Mouse (Mus musculus) embryo, embryonic 11.5 days (tissue): ENCODE results near the gene Nipal3.

Source experiments
- DNase-seq: peaks from one replicate; pipeline ENCODE4 v3.0.0-alpha.2; 2012; ENCODE audit warnings: low read depth, low spot score

The Nipal3 gene

GRCm38 (mm10) chr4:135436291-135436690 lies 58.5 kb downstream of the Nipal3 start:
- DNase-seq, result no peak

- no peak for DNase-seq
These were observed 60.4 kb downstream of the Nipal3 start for GRCm38 (mm10) chr4:135434395-135434789.

DNA sequence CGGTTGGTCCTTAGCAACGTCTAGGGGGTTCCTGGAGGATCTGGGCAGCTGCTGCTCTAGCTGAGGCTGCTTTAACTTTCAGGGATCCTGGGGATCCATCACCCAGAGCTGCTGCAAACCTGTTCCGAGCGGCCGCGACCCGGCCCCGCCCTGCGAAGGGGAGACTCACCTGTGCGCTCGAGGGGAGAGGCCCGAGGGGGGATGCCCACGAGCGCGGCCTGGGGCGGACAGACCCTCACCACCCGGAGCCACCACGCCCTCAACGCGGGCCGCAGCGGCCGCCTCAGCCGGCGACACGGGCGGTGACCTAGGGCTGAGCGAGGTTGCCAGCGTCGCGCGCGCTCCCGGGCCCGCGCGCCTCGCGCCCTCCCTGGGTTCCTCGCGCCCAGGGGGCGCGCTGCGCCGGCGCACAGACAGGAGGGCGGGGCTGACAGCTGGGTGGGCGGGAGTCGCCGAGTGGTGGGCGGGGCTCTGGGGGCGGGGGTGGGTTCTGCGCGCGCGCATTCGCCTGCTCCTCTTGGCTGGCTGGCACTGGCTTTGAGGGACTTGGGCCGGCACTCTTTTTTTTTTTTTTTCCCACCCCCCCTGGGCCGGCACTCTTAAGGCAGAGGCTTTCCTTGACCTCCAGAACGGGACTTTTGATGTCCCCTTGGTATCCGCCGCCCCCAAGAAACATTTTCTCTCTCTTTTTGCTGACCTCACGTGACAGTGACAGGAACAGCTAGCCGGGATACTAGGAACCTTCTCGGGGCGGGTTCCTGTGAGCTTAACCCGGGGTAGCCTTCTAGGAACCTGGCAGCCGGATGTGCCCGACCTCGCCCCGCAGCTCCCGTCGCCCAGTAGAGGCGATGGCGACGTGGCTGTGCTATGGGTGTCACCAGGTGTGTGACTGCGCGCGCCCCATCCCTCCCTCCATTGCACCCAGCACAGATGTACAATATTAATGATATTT lies 61.1 kb downstream of the Nipal3 start, which contains the start of gene Rcan3:
Rcan3 (minus strand) TSS at position 411 of the 952 bp plus-strand sequence.
- DNase-seq, result peak; percentile 77

GRCm38 (mm10) chr4:135433086-135433442 lies 61.8 kb downstream of the Nipal3 start:
- no peak for DNase-seq

- no peak for DNase-seq
These were observed 64.7 kb downstream of the Nipal3 start for GRCm38 (mm10) chr4:135429990-135430760.

DNA sequence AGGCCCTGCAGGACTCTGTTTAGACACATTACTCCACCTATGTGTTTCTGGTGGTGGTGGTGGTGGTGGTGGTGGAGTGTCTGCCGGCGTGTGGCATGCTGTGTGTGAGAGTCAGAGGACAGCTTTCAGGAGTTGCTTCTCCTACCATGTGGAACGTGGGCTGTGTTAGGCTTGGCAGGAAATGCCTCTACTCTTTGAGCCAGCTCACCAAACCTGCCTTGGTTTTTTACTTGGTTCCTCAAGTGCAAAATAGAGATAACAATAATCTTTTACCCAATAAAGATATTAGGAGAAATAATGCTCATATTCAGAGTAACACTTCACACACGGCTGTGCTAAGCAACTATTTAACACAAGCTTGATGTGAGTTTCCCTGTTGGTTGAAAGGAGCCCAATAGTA lies 65.5 kb downstream of the Nipal3 start:
- no peak for DNase-seq

- no peak for DNase-seq
These were observed 68.3 kb downstream of the Nipal3 start for GRCm38 (mm10) chr4:135426587-135426986.

DNA sequence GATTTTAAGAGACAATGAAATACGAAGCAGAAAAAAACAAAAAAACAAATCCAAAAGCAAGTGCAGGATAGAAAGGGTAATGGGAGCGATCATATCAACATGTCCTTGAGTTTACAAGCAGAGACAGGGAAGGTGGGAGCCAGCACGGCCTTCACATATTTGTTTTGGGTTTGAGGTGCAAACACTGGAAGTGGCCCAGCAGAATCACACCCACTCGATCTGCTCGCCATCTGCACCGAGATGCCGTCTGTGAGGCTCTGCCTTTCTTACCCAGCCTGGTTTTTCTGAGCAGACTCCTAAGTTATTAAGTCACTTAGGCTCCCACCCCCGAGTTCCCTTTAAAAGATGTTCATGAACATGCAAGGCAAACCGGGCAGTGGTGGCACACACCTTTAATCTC lies 69.2 kb downstream of the Nipal3 start:
- no peak for DNase-seq

DNA sequence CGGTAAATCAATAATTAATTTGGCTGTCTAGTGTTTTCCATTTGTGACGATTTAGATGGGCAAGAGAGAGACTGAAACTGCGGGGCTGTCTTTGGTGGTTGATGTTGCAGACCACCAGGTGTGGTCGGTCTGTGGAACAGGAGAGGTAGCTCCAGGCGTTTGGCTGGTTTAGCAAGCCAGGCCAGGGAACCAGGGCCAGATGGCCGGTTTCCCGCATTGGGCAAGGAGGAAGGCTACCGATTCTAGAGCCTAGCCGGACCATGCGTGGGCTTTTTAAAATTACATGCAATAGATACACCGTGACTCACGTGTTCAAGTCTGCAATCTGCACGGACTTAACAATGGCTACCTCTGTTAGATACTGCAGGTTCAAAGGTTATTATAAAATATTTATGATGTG lies 73.9 kb downstream of the Nipal3 start:
- DNase-seq, result no peak

GRCm38 (mm10) chr4:135420416-135420815 lies 74.4 kb downstream of the Nipal3 start:
- DNase-seq, result no peak

GRCm38 (mm10) chr4:135419996-135420395 lies 74.8 kb downstream of the Nipal3 start:
- DNase-seq, result no peak

- DNase-seq, result no peak
These were observed 78.5 kb downstream of the Nipal3 start for GRCm38 (mm10) chr4:135416367-135416766.

DNA sequence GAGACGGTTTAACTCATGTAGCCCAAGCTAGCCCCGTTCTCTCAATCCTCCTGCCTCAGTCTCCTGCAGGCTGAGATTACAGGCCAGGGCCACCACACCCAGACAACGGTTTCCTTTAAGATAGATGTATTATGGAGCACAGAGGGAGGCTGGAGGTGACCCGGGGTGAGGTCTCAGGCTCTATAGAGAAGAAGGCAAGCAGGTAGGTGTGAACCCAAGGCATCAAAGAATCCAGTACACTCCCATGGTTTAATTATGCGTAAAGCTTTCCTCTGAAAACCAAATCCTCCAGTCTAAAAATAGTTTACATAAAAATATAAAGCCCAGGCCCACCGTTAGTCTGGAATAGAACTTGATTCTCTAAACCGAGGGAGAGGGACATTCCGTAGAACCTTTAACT lies 81.3 kb downstream of the Nipal3 start:
- DNase-seq, result no peak

- DNase-seq, result peak; percentile 49
These were observed 83.2 kb downstream of the Nipal3 start for GRCm38 (mm10) chr4:135411633-135412032.

GRCm38 (mm10) chr4:135406180-135406579 lies 88.7 kb downstream of the Nipal3 start:
- DNase-seq, result no peak

DNA sequence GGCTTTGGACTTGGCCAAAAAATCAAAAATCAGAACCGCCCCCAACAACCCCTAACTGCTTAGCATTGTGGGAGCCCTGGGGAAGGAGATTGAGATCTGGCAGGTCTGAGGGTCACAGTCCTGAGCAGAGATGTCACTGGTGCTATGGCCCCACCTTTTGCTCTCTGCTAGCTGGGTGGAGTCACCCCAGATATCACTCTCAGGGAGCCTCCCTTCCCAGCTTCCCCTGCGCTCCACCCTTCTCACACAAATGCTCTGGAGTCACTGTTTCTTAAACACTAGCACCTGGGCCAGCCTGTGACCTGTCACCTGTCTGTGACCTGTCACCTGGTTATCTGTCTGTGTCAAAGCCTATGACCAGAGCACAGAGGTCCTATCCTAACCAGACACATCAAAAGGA lies 89.9 kb downstream of the Nipal3 start:
- no peak for DNase-seq

DNA sequence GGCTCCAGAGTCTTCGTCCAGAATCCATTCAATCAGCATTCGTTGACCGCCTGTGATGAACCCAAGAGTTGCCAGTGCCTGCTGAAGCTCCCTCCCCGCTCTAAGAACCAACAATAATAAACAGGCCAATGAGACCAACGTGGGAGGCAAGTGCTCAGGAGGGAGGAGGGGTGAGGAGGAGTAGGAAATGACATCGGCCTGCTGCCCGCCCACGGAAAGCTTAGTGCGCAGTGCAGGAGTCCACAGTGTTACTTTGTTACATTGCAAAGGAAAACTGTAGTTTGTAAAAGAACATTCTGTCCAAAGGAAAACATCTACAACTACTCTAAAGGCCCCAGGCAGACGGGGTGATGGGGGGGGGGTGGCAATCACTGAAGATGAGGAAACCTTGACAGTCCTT lies 90.8 kb downstream of the Nipal3 start:
- no peak for DNase-seq

DNA sequence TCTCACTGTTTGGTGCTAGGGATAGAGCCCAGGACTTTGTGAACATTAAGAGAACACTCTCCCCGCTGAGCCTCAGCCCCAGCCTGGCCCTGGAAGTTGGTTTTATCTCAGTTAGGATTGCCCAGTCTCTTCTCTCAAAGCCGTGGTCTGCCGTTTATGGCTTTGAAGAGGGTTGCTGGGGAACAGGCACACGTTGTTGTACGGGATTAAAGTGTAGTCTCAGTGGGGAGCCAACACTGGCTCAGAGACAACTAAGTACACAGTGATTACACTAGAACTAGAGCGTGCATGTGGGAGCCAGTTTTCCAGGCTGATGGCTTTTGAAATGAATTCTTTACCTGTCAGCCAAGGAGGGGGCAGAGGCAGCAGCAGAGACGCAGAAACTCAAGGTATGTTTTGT lies 93.0 kb downstream of the Nipal3 start:
- no peak for DNase-seq

DNA sequence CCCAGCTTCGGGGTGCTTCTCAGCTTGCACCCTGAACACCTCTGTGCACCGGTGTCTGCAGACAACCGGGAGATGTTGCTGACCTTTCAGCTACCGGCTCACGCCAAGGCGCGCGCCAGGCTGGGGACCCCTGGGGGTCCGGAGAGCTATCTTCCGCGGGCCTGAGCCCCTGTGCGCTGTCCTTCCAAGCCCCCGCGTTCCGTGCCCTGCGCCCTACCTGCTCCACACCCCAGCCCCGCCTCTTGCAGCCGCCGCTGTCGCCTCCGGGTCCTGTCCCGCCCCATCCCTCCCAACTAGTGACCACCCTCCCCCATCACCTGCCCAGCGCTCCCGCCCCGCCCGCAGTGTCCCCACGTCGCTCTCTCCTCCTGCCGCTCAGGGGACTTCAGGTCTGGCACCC lies 96.8 kb downstream of the Nipal3 start, which contains the start of gene Ncmap:
Ncmap (minus strand) TSS at position 237 of the 400 bp plus-strand sequence.
- no peak for DNase-seq

DNA sequence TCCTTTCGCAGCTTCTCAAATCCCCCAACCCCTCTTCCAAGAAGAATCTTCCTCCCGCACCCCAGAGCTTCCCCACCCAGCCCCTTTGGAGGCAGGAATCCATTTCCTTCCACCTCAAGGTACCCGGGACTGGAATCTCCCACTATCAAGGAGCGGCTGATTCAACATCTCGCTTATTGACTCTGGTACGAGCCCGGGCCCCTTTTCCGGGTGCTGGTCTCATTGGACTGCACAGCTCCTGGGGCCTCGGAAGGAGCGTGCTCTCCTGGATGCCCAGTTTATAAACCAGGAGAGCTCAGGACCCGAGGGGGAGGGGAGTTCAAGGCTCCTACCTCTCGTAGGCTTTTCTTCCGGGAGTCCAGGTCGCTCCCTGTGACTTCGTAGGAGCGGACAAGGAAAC lies 97.3 kb downstream of the Nipal3 start:
- no peak for DNase-seq

DNA sequence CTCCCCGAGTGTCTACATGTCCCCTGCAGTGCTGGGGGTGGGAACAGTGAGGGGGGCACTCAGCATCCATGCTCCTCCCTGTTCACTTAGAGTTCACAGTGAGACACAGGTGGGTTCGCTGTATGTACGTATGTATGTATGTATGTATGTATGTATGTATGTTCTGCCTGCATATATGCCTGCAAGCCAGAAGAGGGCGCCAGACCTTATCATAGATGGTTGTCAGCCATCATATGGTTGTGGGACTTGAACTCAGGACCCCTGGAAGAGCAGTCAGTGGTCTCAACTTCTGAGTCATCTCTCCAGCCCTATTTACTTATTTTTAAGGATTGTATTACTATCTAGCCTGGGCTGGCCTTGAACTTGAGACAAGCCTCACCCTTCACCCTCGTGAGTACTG lies 98.5 kb downstream of the Nipal3 start:
- no peak for DNase-seq
